Mouse (Mus musculus) C2C12 (cell line): Measurements from ENCODE around the gene Cpne9.

ENCODE experiments used
- CEBPB ChIP-seq: IDR thresholded peaks from one replicate; pipeline ENCODE4 v1.6.1; 2011; ENCODE audit warnings: low read depth, mild to moderate bottlenecking, control low read depth, moderate library complexity
- CTCF ChIP-seq: IDR thresholded peaks from one replicate; pipeline ENCODE4 v1.5.1; 2011; ENCODE audit not compliant: control insufficient read depth, insufficient read depth, insufficient read length
- MYOG ChIP-seq: IDR thresholded peaks from one replicate; pipeline ENCODE4 v1.6.1; 2011; ENCODE audit not compliant: control insufficient read depth, insufficient read length; ENCODE audit errors: extremely low read depth
- USF1 ChIP-seq: IDR thresholded peaks from one replicate; pipeline ENCODE4 v1.6.1; 2011; ENCODE audit warnings: low read depth, mild to moderate bottlenecking, control low read depth, moderate library complexity

DNA sequence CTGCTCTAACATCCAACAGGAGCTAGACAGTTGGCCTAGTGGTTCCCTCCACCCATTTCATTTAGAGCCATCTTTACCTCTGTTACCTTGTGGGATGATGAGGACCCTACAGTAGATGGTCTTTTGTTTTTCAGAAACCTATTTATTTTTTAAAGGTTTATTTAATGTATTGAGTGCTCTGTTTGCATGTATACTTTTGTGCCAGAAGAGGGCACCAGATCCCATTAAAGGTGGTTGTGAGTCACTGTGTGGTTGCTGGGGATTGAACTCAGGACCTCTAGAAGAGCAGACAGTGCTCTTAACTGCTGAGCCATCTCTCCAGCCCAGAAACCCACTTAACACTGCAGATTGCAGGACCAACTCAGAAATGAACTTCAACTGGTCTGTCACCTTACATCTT, 30.2 kb upstream of the Cpne9 start:
- no peak for TF ChIP-seq MYOG
- no peak for TF ChIP-seq CTCF
- TF ChIP-seq USF1 = no peak
- TF ChIP-seq CEBPB = no peak
